Mouse (Mus musculus) hindbrain, embryonic 15.5 days (tissue): ENCODE data around the gene Endou. TPM values are rescaled to one million over a fixed set of nuclear protein-coding genes. Genes with fewer than 3 reads are reported as not detected.
"Not testable (repeated sequence)": the region's sequence is repeated elsewhere in the genome, so short reads cannot be mapped to it uniquely, and the experiment has no call there.

Experiments
- ATAC-seq: fragments of 200-750 bp; cut with Nextera tagmentation; 2 replicates; pipeline ENCODE4 v1.8.0; 2017; ENCODE audit warnings: low read depth, moderate number of reproducible peaks, moderate TSS enrichment; ENCODE audit not compliant: low FRiP score
- H3K27ac ChIP-seq: fragments of 300-500 bp; sonication (generic); replicated peaks from 2 replicates; pipeline ENCODE4 v1.5.1; 2015; ENCODE audit warnings: mild to moderate bottlenecking, inconsistent platforms
- H3K27me3 ChIP-seq: fragments of 300-500 bp; sonication (generic); 2 replicates; pipeline ENCODE4 v1.6.1; 2015; ENCODE audit warnings: control low read depth, inconsistent platforms
- H3K36me3 ChIP-seq: fragments of 300-500 bp; sonication (generic); 2 replicates; pipeline ENCODE4 v1.6.1; 2015; ENCODE audit warnings: control low read depth, inconsistent platforms
- H3K4me1 ChIP-seq: fragments of 300-500 bp; sonication (generic); replicated peaks from 2 replicates; pipeline ENCODE4 v1.6.1; 2015; ENCODE audit warnings: control low read depth, inconsistent platforms
- H3K4me2 ChIP-seq: fragments of 300-500 bp; sonication (generic); 2 replicates; pipeline ENCODE4 v1.6.1; 2015; ENCODE audit warnings: moderate library complexity, mild to moderate bottlenecking, inconsistent platforms
- H3K4me3 ChIP-seq: fragments of 300-500 bp; sonication (generic); 2 replicates; pipeline ENCODE4 v1.5.1; 2015; ENCODE audit warnings: mild to moderate bottlenecking, inconsistent platforms
- H3K9ac ChIP-seq: fragments of 300-500 bp; sonication (generic); 2 replicates; pipeline ENCODE4 v1.6.1; 2015; ENCODE audit warnings: inconsistent platforms
- H3K9me3 ChIP-seq: fragments of 300-500 bp; sonication (generic); 2 replicates; pipeline ENCODE4 v1.6.1; 2016; ENCODE audit warnings: control low read depth, inconsistent platforms
- WGBS: fragments of 180-500 bp; shearing (Covaris S2); methylation state at CpG from one replicate; pipeline ENCODE4 v1.1.7; 2015; 5-methylcytosine and 5-hydroxymethylcytosine counted together
- polyA plus RNA-seq: library from polyadenylated mRNA; unstranded; fragments of >200 nt; fragmentation: Nextera tagmentation; extraction: Ambion mirVana; gene quantifications from 2 replicates; pipeline ENCODE4 v1.2.1, GENCODE M21; 2015

Gene Endou
- polyA plus RNA-seq, 1 experiment from 2014 or later, result 0.30 TPM

GRCm38 (mm10) chr15:97673256-97674000 is 57.7 kb downstream of the Endou start:
- WGBS, result 88% methylated on average over 7 of the region's 7 CpGs
- Histone ChIP-seq H3K27ac (peak overlapping the region; percentile 86), H3K9ac (no peak overlapping the region), H3K4me1 (peaks cover 18% of the 10 kb centered on the region), H3K4me3 (no peak overlapping the region), H3K9me3 (no peaks in the 10 kb centered on the region), H3K36me3 (peaks cover 45% of the 10 kb centered on the region), H3K27me3 (no peaks in the 10 kb centered on the region), H3K4me2 (no peak overlapping the region)
- no peak for ATAC-seq

GRCm38 (mm10) chr15:97672211-97672765 is 58.9 kb downstream of the Endou start:
- H3K27ac ChIP-seq, result peak overlapping the region; percentile 86
- 46% methylated on average over 9 of the region's 9 CpGs for WGBS
- ATAC-seq, result peak; percentile 90
- peaks cover 18% of the 10 kb centered on the region for H3K4me1 ChIP-seq
- H3K27me3 ChIP-seq, result no peaks in the 10 kb centered on the region
- no peak overlapping the region for H3K9ac ChIP-seq
- no peaks in the 10 kb centered on the region for H3K9me3 ChIP-seq
- no peak overlapping the region for H3K4me3 ChIP-seq
- peak overlapping the region; percentile 18; the same call in 1 of the 2 replicates for H3K4me2 ChIP-seq
- peaks cover 34% of the 10 kb centered on the region for H3K36me3 ChIP-seq

GRCm38 (mm10) chr15:97670554-97670953 is 60.6 kb downstream of the Endou start:
- H3K4me1 ChIP-seq, result peaks cover 18% of the 10 kb centered on the region
- no peak overlapping the region for H3K4me2 ChIP-seq
- H3K9me3 ChIP-seq, result no peaks in the 10 kb centered on the region
- 84% methylated on average over 6 of the region's 6 CpGs for WGBS
- no peaks in the 10 kb centered on the region for H3K27me3 ChIP-seq
- no peak overlapping the region for H3K4me3 ChIP-seq
- H3K36me3 ChIP-seq, result peaks cover 21% of the 10 kb centered on the region
- no peak overlapping the region for H3K27ac ChIP-seq
- no peak overlapping the region for H3K9ac ChIP-seq
- no peak for ATAC-seq

GRCm38 (mm10) chr15:97668158-97668877 is 62.8 kb downstream of the Endou start:
- 71% methylated on average over 16 of the region's 17 CpGs for WGBS
- H3K9ac ChIP-seq, ATAC-seq, H3K27me3 ChIP-seq, H3K9me3 ChIP-seq, H3K4me2 ChIP-seq, H3K36me3 ChIP-seq, H3K4me3 ChIP-seq: not testable (repeated sequence)
- Histone ChIP-seq H3K27ac (0 out of 2 replicates have a peak overlapping the region, but pooled peaks have one; percentile 43), H3K4me1 (peaks cover 18% of the 10 kb centered on the region)

- H3K9me3 ChIP-seq, result no peaks in the 10 kb centered on the region
- no peak overlapping the region for H3K4me3 ChIP-seq
- H3K4me1 ChIP-seq, result peaks cover 12% of the 10 kb centered on the region
- no peaks in the 10 kb centered on the region for H3K36me3 ChIP-seq
- H3K9ac ChIP-seq, result no peak overlapping the region
- 27% methylated on average over 7 of the region's 7 CpGs for WGBS
- H3K4me2 ChIP-seq, result no peak overlapping the region
- H3K27me3 ChIP-seq, result no peaks in the 10 kb centered on the region
- peak overlapping the region; percentile 43; the same call in 1 of the 2 replicates for H3K27ac ChIP-seq
- no peak for ATAC-seq
These were observed 63.7 kb downstream of the Endou start for GRCm38 (mm10) chr15:97667437-97667836.

- Histone ChIP-seq H3K9ac (no peak overlapping the region), H3K4me3 (no peak overlapping the region), H3K9me3 (no peaks in the 10 kb centered on the region), H3K36me3 (no peaks in the 10 kb centered on the region), H3K27me3 (no peaks in the 10 kb centered on the region), H3K4me2 (no peak overlapping the region), H3K27ac (no peak overlapping the region), H3K4me1 (peaks cover 1% of the 10 kb centered on the region)
- whole genome bisulfite sequencing, result 91% methylated on average over 10 of the region's 10 CpGs
- no peak for ATAC-seq
These were observed 64.7 kb downstream of the Endou start for GRCm38 (mm10) chr15:97666457-97666770.

GRCm38 (mm10) chr15:97665770-97666456 is 65.2 kb downstream of the Endou start:
- Histone ChIP-seq H3K4me1 (no peaks in the 10 kb centered on the region), H3K9ac (no peak overlapping the region), H3K36me3 (no peaks in the 10 kb centered on the region), H3K9me3 (no peaks in the 10 kb centered on the region), H3K4me3 (no peak overlapping the region), H3K27me3 (no peaks in the 10 kb centered on the region), H3K27ac (no peak overlapping the region), H3K4me2 (no peak overlapping the region)
- no peak for ATAC-seq
- 77% methylated on average over 25 of the region's 25 CpGs for WGBS

- H3K9ac ChIP-seq, result no peak overlapping the region
- no peaks in the 10 kb centered on the region for H3K27me3 ChIP-seq
- H3K4me1 ChIP-seq, result no peaks in the 10 kb centered on the region
- H3K27ac ChIP-seq, result no peak overlapping the region
- H3K4me2 ChIP-seq, result no peak overlapping the region
- H3K36me3 ChIP-seq, result no peaks in the 10 kb centered on the region
- no peak for ATAC-seq
- no peak overlapping the region for H3K4me3 ChIP-seq
- WGBS, result 62% methylated on average over 16 of the region's 16 CpGs
- H3K9me3 ChIP-seq, result no peaks in the 10 kb centered on the region
These were observed 66.0 kb downstream of the Endou start for GRCm38 (mm10) chr15:97664981-97665668.

GRCm38 (mm10) chr15:97663750-97664406 is 67.3 kb downstream of the Endou start:
- peak overlapping the region; percentile 39 for H3K4me3 ChIP-seq
- peak overlapping the region; percentile 62 for H3K4me2 ChIP-seq
- peak; percentile 76 for ATAC-seq
- H3K9ac ChIP-seq, result peak overlapping the region; percentile 37
- no peaks in the 10 kb centered on the region for H3K27me3 ChIP-seq
- no peaks in the 10 kb centered on the region for H3K9me3 ChIP-seq
- H3K27ac ChIP-seq, result peak overlapping the region; percentile 83
- H3K4me1 ChIP-seq, result 0 out of 2 replicates have a peak, but pooled peaks cover under 1% of the 10 kb centered on the region
- 7% methylated on average over 19 of the region's 19 CpGs for WGBS
- no peaks in the 10 kb centered on the region for H3K36me3 ChIP-seq
